Mouse (Mus musculus) MEL (cell line): ENCODE results near the gene Impdh2. TPM values are rescaled to one million over a fixed set of nuclear protein-coding genes. Genes with fewer than 3 reads are reported as not detected.

Experiments
- DNase-seq: peaks from one replicate; pipeline ENCODE4 v3.0.0; 2011; ENCODE audit warnings: low read depth, low spot score
- H3K27ac ChIP-seq: 2 replicates; pipeline ENCODE4 v1.5.1; 2012; ENCODE audit warnings: low read depth, mild to moderate bottlenecking, control low read depth, low read length, moderate library complexity; ENCODE audit not compliant: control insufficient read depth
- H3K27me3 ChIP-seq, 2 experiments: fragments of 150-350 bp in 1 of 2; sonication (generic) in 1 of 2; 2 replicates each; pipeline ENCODE4 v1.6.1; 2012; ENCODE audit warnings: low read length in 2 of 2, mild to moderate bottlenecking in 2 of 2, improper control_type of control experiment in 1 of 2, moderate library complexity in 1 of 2; ENCODE audit not compliant: insufficient read depth in 2 of 2, control insufficient read depth in 1 of 2
- H3K36me3 ChIP-seq, 2 experiments: 2 replicates each; pipeline ENCODE4 v1.6.1; 2012 to 2014; ENCODE audit warnings: low read length in 2 of 2, improper control_type of control experiment in 1 of 2, inconsistent platforms in 1 of 2, mild to moderate bottlenecking in 1 of 2; ENCODE audit not compliant: insufficient read depth in 2 of 2, control insufficient read depth in 1 of 2
- H3K4me1 ChIP-seq, 2 experiments: fragments of 150-350 bp in 1 of 2; sonication (generic) in 1 of 2; 2 replicates each; pipeline ENCODE4 v1.6.1; 2012; ENCODE audit warnings: low read length in 2 of 2, improper control_type of control experiment in 1 of 2, mild to moderate bottlenecking in 1 of 2; ENCODE audit not compliant: insufficient read depth in 2 of 2, control insufficient read depth in 1 of 2
- H3K4me3 ChIP-seq, 2 experiments: fragments of 150-350 bp in 1 of 2; sonication (generic) in 1 of 2; 2 replicates each; pipeline ENCODE4 v1.5.1; 2012; ENCODE audit warnings: low read depth in 2 of 2, low read length in 2 of 2, mild to moderate bottlenecking in 2 of 2, moderate library complexity in 2 of 2, control low read depth in 1 of 2, improper control_type of control experiment in 1 of 2; ENCODE audit not compliant: control insufficient read depth in 1 of 2, insufficient read depth in 1 of 2
- H3K79me2 ChIP-seq: 2 replicates; pipeline ENCODE4 v1.6.1; 2012; ENCODE audit warnings: mild to moderate bottlenecking, low read length, moderate library complexity; ENCODE audit not compliant: control insufficient read depth, poor library complexity, insufficient read depth
- H3K9ac ChIP-seq: 2 replicates; pipeline ENCODE4 v1.6.1; 2012; ENCODE audit warnings: low read depth, mild to moderate bottlenecking, control low read depth, low read length, moderate library complexity; ENCODE audit not compliant: control insufficient read depth, poor library complexity, severe bottlenecking
- H3K9me3 ChIP-seq: fragments of 150-350 bp; sonication (generic); replicated peaks from 2 replicates; pipeline ENCODE4 v1.6.1; 2012; ENCODE audit warnings: mild to moderate bottlenecking, low read length, improper control_type of control experiment, moderate library complexity; ENCODE audit not compliant: insufficient read depth
- BHLHE40 ChIP-seq: IDR thresholded peaks from 2 replicates; pipeline ENCODE4 v1.6.1; 2012; ENCODE audit warnings: low read depth, mild to moderate bottlenecking, inconsistent platforms, low read length, improper control_type of control experiment, borderline replicate concordance
- CHD2 ChIP-seq: IDR thresholded peaks from 2 replicates; pipeline ENCODE4 v1.6.1; 2011; ENCODE audit warnings: low read length, improper control_type of control experiment
- CTCF ChIP-seq, 3 experiments: IDR thresholded peaks in 2 of 3; conservative IDR thresholded peaks in 1 of 3; 2 replicates each; pipeline ENCODE4 v1.5.1; 2011 to 2012; ENCODE audit warnings: low read length in 3 of 3, low read depth in 2 of 3, mild to moderate bottlenecking in 2 of 3, improper control_type of control experiment in 1 of 3, inconsistent platforms in 1 of 3, mixed read lengths in 1 of 3, moderate library complexity in 1 of 3; ENCODE audit not compliant: control insufficient read depth in 1 of 3, insufficient read depth in 1 of 3, poor library complexity in 1 of 3, severe bottlenecking in 1 of 3
- E2F4 ChIP-seq: IDR thresholded peaks from 2 replicates; pipeline ENCODE4 v1.6.1; 2011; ENCODE audit warnings: low read depth, low read length, improper control_type of control experiment, borderline replicate concordance
- EP300 ChIP-seq, 2 experiments: IDR thresholded peaks; 2 replicates each; pipeline ENCODE4 v1.6.1; 2011; ENCODE audit warnings: improper control_type of control experiment in 2 of 2, low read length in 2 of 2, low read depth in 1 of 2, mild to moderate bottlenecking in 1 of 2
- ETS1 ChIP-seq: IDR thresholded peaks from 2 replicates; pipeline ENCODE4 v1.6.1; 2012; ENCODE audit warnings: low read depth, mild to moderate bottlenecking, inconsistent platforms, low read length, improper control_type of control experiment, moderate library complexity
- GABPA ChIP-seq: IDR thresholded peaks from 2 replicates; pipeline ENCODE4 v1.6.1; 2012; ENCODE audit warnings: low read depth, mild to moderate bottlenecking, inconsistent platforms, low read length, improper control_type of control experiment, moderate library complexity
- KAT2A ChIP-seq: conservative IDR thresholded peaks from 2 replicates; pipeline ENCODE4 v1.6.1; 2012; ENCODE audit warnings: low read depth, low read length, improper control_type of control experiment, inconsistent platforms
- MAFK ChIP-seq: IDR thresholded peaks from 2 replicates; pipeline ENCODE4 v1.6.1; 2011; ENCODE audit warnings: low read depth, mild to moderate bottlenecking, low read length, improper control_type of control experiment, borderline replicate concordance
- MEF2A ChIP-seq: IDR thresholded peaks from 2 replicates; pipeline ENCODE4 v1.6.1; 2014; ENCODE audit warnings: low read depth, mild to moderate bottlenecking, inconsistent platforms, low read length, improper control_type of control experiment; ENCODE audit not compliant: poor library complexity, insufficient replicate concordance, severe bottlenecking; ENCODE audit errors: extremely low read depth
- MYB ChIP-seq: IDR thresholded peaks from 2 replicates; pipeline ENCODE4 v1.6.1; 2011; ENCODE audit warnings: mild to moderate bottlenecking, low read depth, low read length, improper control_type of control experiment
- MYC ChIP-seq: IDR thresholded peaks from 2 replicates; pipeline ENCODE4 v1.6.1; 2011; ENCODE audit warnings: low read depth, mild to moderate bottlenecking, low read length, improper control_type of control experiment, moderate library complexity
- NELFE ChIP-seq: IDR thresholded peaks from 2 replicates; pipeline ENCODE4 v1.6.1; 2011; ENCODE audit warnings: low read depth, low read length, improper control_type of control experiment
- NRF1 ChIP-seq: IDR thresholded peaks from 2 replicates; pipeline ENCODE4 v1.6.1; 2014; ENCODE audit warnings: low read depth, mild to moderate bottlenecking, inconsistent platforms, low read length, improper control_type of control experiment, moderate library complexity; ENCODE audit not compliant: poor library complexity, insufficient read depth, severe bottlenecking
- POLR2AphosphoS2 ChIP-seq: IDR thresholded peaks from 2 replicates; pipeline ENCODE4 v1.6.1; 2011; ENCODE audit warnings: low read length, improper control_type of control experiment
- RAD21 ChIP-seq: IDR thresholded peaks from 2 replicates; pipeline ENCODE4 v1.6.1; 2011; ENCODE audit warnings: mild to moderate bottlenecking, low read depth, low read length, improper control_type of control experiment
- SMC3 ChIP-seq: IDR thresholded peaks from 2 replicates; pipeline ENCODE4 v1.6.1; 2011; ENCODE audit warnings: low read depth, low read length, improper control_type of control experiment
- TBP ChIP-seq: IDR thresholded peaks from 2 replicates; pipeline ENCODE4 v1.8.0; 2011; ENCODE audit warnings: low read depth, low read length, improper control_type of control experiment
- UBTF ChIP-seq: IDR thresholded peaks from 2 replicates; pipeline ENCODE4 v1.6.1; 2012; ENCODE audit warnings: low read depth, mild to moderate bottlenecking, inconsistent platforms, low read length, improper control_type of control experiment, moderate library complexity, borderline replicate concordance; ENCODE audit not compliant: insufficient read depth
- USF1 ChIP-seq: IDR thresholded peaks from 2 replicates; pipeline ENCODE4 v1.6.1; 2014; ENCODE audit warnings: low read depth, mild to moderate bottlenecking, inconsistent platforms, low read length, improper control_type of control experiment, moderate library complexity
- USF2 ChIP-seq, 2 experiments: IDR thresholded peaks; 2 replicates each; pipeline ENCODE4 v1.6.1; 2011 to 2012; ENCODE audit warnings: improper control_type of control experiment in 2 of 2, low read length in 2 of 2, borderline replicate concordance in 1 of 2, inconsistent platforms in 1 of 2, low read depth in 1 of 2, mild to moderate bottlenecking in 1 of 2; ENCODE audit not compliant: insufficient read depth in 1 of 2
- ZC3H11A ChIP-seq: IDR thresholded peaks from 2 replicates; pipeline ENCODE4 v1.6.1; 2012; ENCODE audit warnings: low read depth, mild to moderate bottlenecking, inconsistent platforms, low read length, improper control_type of control experiment
- ZKSCAN1 ChIP-seq: IDR thresholded peaks from 2 replicates; pipeline ENCODE4 v1.6.1; 2012; ENCODE audit warnings: low read depth, mild to moderate bottlenecking, inconsistent platforms, low read length, improper control_type of control experiment, moderate library complexity
- polyA plus RNA-seq, 2 experiments: library from polyadenylated mRNA; stranded (reverse) in 1 of 2; unstranded in 1 of 2; fragments of >175 nt in 1 of 2; fragments of >200 nt in 1 of 2; gene quantifications; 2 replicates each; pipeline versions ENCODE4 v1.2.1 to v1.2.4; 2012; ENCODE audit warnings: low replicate concordance in 2 of 2, low read depth in 1 of 2; ENCODE audit not compliant: insufficient read length in 2 of 2, insufficient read depth in 1 of 2, missing spikeins in 1 of 2
- total RNA-seq: library from RNA; depleted of rRNA; stranded (reverse); fragments of 300-350 nt; gene quantifications from 2 replicates; pipeline ENCODE4 v1.2.3, GENCODE M21; 2012

The Impdh2 gene
- total and polyA plus RNA-seq, 3 experiments = 519 to 550 TPM; not detected in 1

DNA sequence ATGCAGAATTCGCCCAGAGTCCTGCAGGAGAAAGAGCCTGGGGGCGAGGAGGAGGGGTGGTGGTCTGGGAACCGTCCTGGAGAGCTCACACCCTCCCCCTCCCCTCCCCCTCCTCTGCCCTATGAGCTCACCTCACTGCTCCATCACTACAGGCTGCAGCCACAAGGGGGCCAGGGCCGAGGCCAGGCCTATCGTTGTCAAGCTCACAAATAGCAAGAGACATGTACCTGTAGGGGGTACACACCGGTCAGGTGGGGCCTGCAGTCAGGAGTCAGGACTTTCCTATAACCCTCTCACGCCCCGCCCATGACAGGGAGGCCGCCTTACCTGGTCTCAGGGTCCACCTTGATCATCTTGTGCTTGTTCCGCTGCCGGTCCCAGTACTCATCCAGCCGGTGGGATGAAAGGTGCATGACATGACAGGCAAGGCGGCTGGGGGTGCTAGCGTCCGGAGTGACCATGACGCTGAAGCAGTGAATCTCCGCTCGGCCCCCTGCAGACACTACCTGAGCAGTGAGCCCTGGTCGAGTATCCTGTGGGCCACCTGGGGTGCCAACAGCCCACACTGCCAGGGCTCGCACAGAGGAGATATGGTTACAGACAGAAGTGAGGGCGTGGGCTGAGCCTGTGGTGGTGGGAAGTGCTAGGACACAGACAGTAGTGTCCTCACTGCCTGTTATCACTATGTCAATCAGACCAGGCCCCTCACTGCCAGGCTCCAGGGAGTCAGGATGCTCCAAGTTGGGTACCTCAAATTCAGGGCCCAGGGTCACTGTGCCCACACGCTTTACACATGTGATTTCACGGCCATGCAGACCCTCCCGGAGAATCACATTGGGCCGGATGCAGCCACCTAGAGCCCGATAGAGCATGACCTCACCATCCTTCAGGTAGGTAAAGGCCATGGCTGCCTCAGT lies 13.9 kb downstream of the Impdh2 start:
- no peak overlapping the region for H3K9ac ChIP-seq
- no peak overlapping the region for H3K4me3 ChIP-seq
- H3K36me3 ChIP-seq = peaks cover 0 to 4% of the 10 kb centered on the region in 2 experiments; a peak in 3 of 4 replicates
- no peaks in the 10 kb centered on the region for H3K9me3 ChIP-seq
- H3K4me1 ChIP-seq = peaks cover 0 to 13% of the 10 kb centered on the region in 2 experiments; a peak in 3 of 4 replicates
- peak; percentile 66 for DNase-seq
- H3K79me2 ChIP-seq = peaks cover 17% of the 10 kb centered on the region
- H3K27ac ChIP-seq = no peak overlapping the region
- H3K27me3 ChIP-seq = no peaks in the 10 kb centered on the region
- TF ChIP-seq KAT2A (no peak), E2F4 (no peak), USF2 (IDR thresholded peaks at IDR 0.05; ENCODE audit: borderline replicate concordance in 1 of 2, insufficient read depth in 1 of 2, low read depth in 1 of 2, low read length in 2 of 2) (no peak), MAFK (no peak), POLR2AphosphoS2 (no peak), UBTF (no peak), CTCF (IDR thresholded peaks at IDR 0.05 in 2 of 3, conservative IDR thresholded peaks at IDR 0.05 in 1 of 3; ENCODE audit: control insufficient read depth in 1 of 3, insufficient read depth in 1 of 3, low read depth in 2 of 3, low read length in 3 of 3, poor library complexity in 1 of 3, severe bottlenecking in 1 of 3) (peak; percentile 44 to 71 (median 63); a peak in 5 of 6 replicates), ZC3H11A (peak; percentile 25; the same call in 1 of the 2 replicates), MYB (no peak), BHLHE40 (0 out of 2 replicates have a peak, but pooled peaks have one; percentile 22), MEF2A (no peak), MYC (no peak), TBP (no peak), USF1 (no peak), SMC3 (peak; percentile 60), NRF1 (no peak), EP300 (IDR thresholded peaks at IDR 0.05; ENCODE audit: low read depth in 1 of 2, low read length in 2 of 2) (no peak), CHD2 (no peak), GABPA (no peak), RAD21 (peak; percentile 33), ETS1 (no peak), NELFE (no peak), ZKSCAN1 (no peak)
